Mouse (Mus musculus) C2C12 (cell line): Measurements from ENCODE around the gene Tnfaip2. TPM values are rescaled to one million over a fixed set of nuclear protein-coding genes. Genes with fewer than 3 reads are reported as not detected.
A peak's percentile ranks its signal among the peaks of the same experiment; 100 is the strongest.

Source experiments
- H3K27me3 ChIP-seq: one replicate; pipeline ENCODE4 v1.6.1; 2011; ENCODE audit not compliant: control insufficient read depth, insufficient read depth, insufficient read length
- H3K36me3 ChIP-seq: one replicate; pipeline ENCODE4 v1.6.1; 2011; ENCODE audit not compliant: control insufficient read depth, insufficient read depth
- H3K4me3 ChIP-seq: one replicate; pipeline ENCODE4 v1.5.1; 2011; ENCODE audit warnings: mild to moderate bottlenecking, control low read depth; ENCODE audit not compliant: poor library complexity, insufficient read depth, severe bottlenecking
- H3K79me2 ChIP-seq: one replicate; pipeline ENCODE4 v1.6.1; 2011; ENCODE audit not compliant: control insufficient read depth, insufficient read depth
- H3K79me3 ChIP-seq: one replicate; pipeline ENCODE4 v1.6.1; 2011; ENCODE audit warnings: low read depth, control low read depth
- H3ac ChIP-seq: one replicate; pipeline ENCODE3; 2011; ENCODE audit warnings: low read depth; ENCODE audit not compliant: control insufficient read depth, insufficient read length
- CEBPB ChIP-seq: IDR thresholded peaks from one replicate; pipeline ENCODE4 v1.6.1; 2011; ENCODE audit warnings: low read depth, mild to moderate bottlenecking, control low read depth, moderate library complexity
- CTCF ChIP-seq: IDR thresholded peaks from one replicate; pipeline ENCODE4 v1.5.1; 2011; ENCODE audit not compliant: control insufficient read depth, insufficient read depth, insufficient read length
- FOSL1 ChIP-seq: IDR thresholded peaks from one replicate; pipeline ENCODE4 v1.8.0; 2011; ENCODE audit warnings: mild to moderate bottlenecking, low read length; ENCODE audit not compliant: poor library complexity, insufficient read depth, severe bottlenecking
- MAX ChIP-seq: IDR thresholded peaks from one replicate; pipeline ENCODE4 v1.6.1; 2011; ENCODE audit warnings: mild to moderate bottlenecking, control low read depth
- MYOD1 ChIP-seq: IDR thresholded peaks from one replicate; pipeline ENCODE4 v1.6.1; 2011; ENCODE audit warnings: low read depth; ENCODE audit not compliant: control insufficient read depth, insufficient read length
- MYOG ChIP-seq: IDR thresholded peaks from one replicate; pipeline ENCODE4 v1.6.1; 2011; ENCODE audit not compliant: control insufficient read depth, insufficient read length; ENCODE audit errors: extremely low read depth
- USF1 ChIP-seq: IDR thresholded peaks from one replicate; pipeline ENCODE4 v1.6.1; 2011; ENCODE audit warnings: low read depth, mild to moderate bottlenecking, control low read depth, moderate library complexity
- long read RNA-seq, 2 experiments: library from polyadenylated mRNA; unstranded; transcript quantifications; one replicate each; pipeline ENCODE4 v2.0.0; 2019 to 2020
- polyA plus RNA-seq: library from polyadenylated mRNA; unstranded; fragments of >200 nt; fragmentation: generic; extraction: Trizol; gene quantifications from one replicate; pipeline ENCODE4 v1.2.1, GENCODE M21; 2012; ENCODE audit warnings: missing spikeins

Gene Tnfaip2
- 119 TPM for polyA plus RNA-seq
- long read RNA-seq, experiment 1, transcript Tnfaip2-201 (12 exons, 3,762 nt), result major isoform, 5 of 30 reads
- long read RNA-seq, experiment 1, partial matches to known transcripts, result 9 of 30 reads
- long read RNA-seq, experiment 1, other reads (novel, unspliced or antisense), result 15 of 30 reads
- long read RNA-seq, experiment 2, transcript Tnfaip2-201 (12 exons, 3,762 nt), result major isoform, 17 of 101 reads
- long read RNA-seq, experiment 2, transcript Tnfaip2-203 (4 exons, 771 nt), result minor isoform, 5 of 101 reads
- long read RNA-seq, experiment 2, partial matches to known transcripts, result 63 of 101 reads
- long read RNA-seq, experiment 2, other reads (novel, unspliced or antisense), result 12 of 101 reads

DNA sequence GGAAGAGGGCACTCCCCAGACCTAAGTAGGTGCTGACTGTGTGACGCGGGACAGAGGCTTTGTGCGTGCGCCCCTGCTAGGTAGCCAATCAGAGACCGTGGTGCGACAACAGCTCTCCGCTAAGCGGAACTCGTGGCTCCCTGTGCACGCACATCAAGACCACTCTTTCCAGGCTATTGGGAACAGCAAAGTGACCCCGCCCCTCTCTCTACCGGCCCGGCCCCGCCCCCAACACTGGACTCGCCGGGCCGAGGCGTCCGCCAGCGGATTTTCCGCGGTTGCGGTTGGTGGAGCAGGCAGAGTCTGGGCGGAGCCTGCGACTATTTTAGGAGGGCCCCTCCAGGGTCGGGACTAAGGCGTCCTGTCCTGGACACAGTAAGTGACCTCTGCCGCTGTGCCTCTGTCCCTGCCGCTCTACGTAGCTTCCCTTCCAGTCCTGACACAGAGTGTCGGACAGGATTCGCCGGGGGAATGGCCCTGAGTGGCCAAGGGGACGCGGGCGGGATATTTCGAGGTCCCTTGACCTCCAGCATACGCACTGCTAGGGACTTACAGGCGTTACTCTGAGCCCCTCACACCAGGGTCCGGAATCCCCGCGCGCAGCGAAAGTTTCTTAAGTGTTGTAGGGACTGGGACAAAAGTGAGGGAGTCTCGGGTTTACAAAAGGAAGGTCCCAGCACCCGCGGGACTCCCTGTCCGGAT lies at the start of gene Tnfaip2:
Gene Tnfaip2 (plus strand): TSS at position 161 of the 702 bp plus-strand sequence.
- H3K27me3 ChIP-seq, result no peaks in the 10 kb centered on the region
- H3K79me2 ChIP-seq, result peaks cover 51% of the 10 kb centered on the region
- H3K79me3 ChIP-seq, result peaks cover 31% of the 10 kb centered on the region
- H3ac ChIP-seq, result peak within 1 kb of the TSS; percentile 74
- H3K4me3 ChIP-seq, result peak within 1 kb of the TSS; percentile 55
- TF ChIP-seq FOSL1, result no peak
- TF ChIP-seq CEBPB, result no peak
- TF ChIP-seq MYOD1, result no peak
- no peak for TF ChIP-seq CTCF
- peak; percentile 25 for TF ChIP-seq MAX
- no peak for TF ChIP-seq MYOG
- H3K36me3 ChIP-seq, result peaks cover 21% of the 10 kb centered on the region

DNA sequence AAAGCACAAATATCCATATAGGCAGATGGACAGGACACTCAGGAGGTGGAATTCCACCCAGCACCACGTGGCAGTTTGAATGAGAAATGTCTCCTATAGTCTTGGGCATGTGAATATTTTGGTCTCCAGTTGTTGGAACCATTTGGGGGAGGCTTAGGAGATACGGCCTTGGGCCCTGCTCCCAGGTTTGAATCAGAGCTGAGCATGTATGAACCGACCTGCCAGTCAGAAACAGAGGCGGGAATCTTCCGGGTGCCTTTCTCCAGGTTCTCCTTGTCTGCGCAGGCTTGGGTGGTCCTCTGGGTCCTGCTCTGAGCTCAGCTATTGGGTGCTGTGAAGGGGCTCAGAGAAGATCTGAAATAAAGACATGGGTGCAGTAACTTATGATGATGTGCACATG lies 48.3 kb upstream of the Tnfaip2 start:
- Histone ChIP-seq H3K79me3 (no peaks in the 10 kb centered on the region), H3K36me3 (no peaks in the 10 kb centered on the region), H3K27me3 (peaks cover 3% of the 10 kb centered on the region), H3ac (no peak overlapping the region), H3K79me2 (no peaks in the 10 kb centered on the region), H3K4me3 (no peak overlapping the region)
- TF ChIP-seq MYOD1 (no peak), MYOG (no peak), FOSL1 (no peak), MAX (no peak), USF1 (no peak), CTCF (no peak), CEBPB (no peak)

DNA sequence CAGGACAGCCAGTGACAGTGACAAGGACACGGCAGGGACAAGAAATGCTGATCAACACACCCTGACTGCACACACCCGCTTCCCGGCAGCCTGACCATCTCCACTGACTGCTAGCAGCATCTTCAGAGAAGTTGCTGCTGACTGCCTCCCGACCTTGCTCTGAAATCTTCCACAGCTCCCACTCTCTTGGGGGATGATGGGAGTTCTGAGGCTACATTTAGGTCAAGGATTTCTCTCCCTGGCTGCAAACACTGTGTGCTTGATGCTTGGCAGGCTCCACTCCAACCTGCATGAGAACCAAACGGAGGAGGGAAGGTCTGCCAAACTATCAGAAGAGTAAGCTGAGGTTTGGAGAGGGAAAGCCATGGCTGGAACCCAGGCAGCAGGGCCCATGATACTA lies 45.3 kb upstream of the Tnfaip2 start:
- Histone ChIP-seq H3K79me3 (no peaks in the 10 kb centered on the region), H3K79me2 (no peaks in the 10 kb centered on the region), H3K27me3 (peaks cover 3% of the 10 kb centered on the region), H3K4me3 (no peak overlapping the region), H3ac (no peak overlapping the region), H3K36me3 (no peaks in the 10 kb centered on the region)
- TF ChIP-seq MYOG (no peak), CTCF (no peak), MYOD1 (no peak), USF1 (no peak), MAX (no peak), CEBPB (no peak)

DNA sequence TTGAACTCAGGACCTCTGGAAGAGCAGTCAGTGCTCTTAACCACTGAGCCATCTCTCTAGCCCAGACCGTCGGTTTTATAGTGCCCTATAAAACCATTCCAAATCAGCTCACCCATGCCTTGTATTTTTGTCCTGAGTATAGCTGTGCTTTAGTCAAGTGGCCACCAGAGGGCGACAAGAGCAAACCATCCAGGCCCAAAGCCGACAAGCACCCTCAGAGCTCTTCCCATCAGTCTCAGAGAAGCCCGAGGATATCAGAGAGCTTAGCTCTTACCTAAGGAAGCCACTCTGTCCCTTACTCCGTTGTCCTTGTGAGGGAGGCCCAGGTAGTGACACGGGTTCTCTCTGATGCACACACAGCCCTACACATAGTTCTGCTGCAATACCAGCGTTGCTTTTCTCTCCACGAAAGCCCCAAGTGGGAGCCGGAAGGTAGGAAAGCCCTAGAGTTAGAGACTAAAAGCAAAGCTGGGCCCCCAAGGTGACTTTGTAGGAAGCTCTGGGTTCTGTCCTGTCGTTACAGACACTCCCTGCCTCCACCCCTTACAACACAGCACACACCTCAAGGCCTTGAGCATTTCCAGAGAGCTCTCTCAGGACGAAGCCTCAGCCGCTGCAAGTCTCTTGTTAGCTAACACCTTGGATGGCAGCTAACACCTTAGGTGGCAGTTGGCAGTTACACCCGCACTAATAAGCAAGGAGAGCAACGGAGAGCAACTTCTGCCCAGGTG lies 40.6 kb upstream of the Tnfaip2 start:
- H3ac ChIP-seq, result no peak overlapping the region
- H3K4me3 ChIP-seq, result no peak overlapping the region
- H3K27me3 ChIP-seq, result peaks cover 3% of the 10 kb centered on the region
- no peaks in the 10 kb centered on the region for H3K79me3 ChIP-seq
- TF ChIP-seq CTCF (peak; percentile 80), USF1 (no peak), MYOG (no peak), FOSL1 (no peak), MAX (no peak), MYOD1 (no peak)
- no peaks in the 10 kb centered on the region for H3K79me2 ChIP-seq
- no peaks in the 10 kb centered on the region for H3K36me3 ChIP-seq

DNA sequence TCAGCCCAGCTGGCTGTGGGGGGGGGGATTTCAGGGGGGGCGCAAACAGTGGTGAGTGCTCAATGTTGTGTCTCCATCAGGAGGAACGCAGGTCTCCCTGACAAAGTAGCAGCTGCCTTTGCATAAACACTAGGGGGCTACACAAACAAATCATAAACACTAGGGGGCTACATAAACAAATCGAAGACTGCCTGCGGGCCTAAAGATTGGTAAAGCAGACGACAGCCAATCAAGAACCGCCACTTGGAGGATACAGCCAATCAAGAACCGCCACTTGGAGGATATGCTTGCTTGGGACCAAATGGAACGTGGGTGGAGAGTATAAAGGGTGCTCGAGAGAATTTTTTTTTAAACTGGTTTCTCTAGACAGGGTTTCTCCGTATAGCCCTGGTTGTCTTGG lies 37.4 kb upstream of the Tnfaip2 start:
- TF ChIP-seq CEBPB (no peak), FOSL1 (no peak), CTCF (no peak), MYOD1 (no peak), MYOG (no peak), USF1 (no peak), MAX (no peak)
- no peaks in the 10 kb centered on the region for H3K27me3 ChIP-seq
- H3K79me2 ChIP-seq, result no peaks in the 10 kb centered on the region
- no peak overlapping the region for H3K4me3 ChIP-seq
- no peaks in the 10 kb centered on the region for H3K36me3 ChIP-seq
- no peak overlapping the region for H3ac ChIP-seq
- H3K79me3 ChIP-seq, result no peaks in the 10 kb centered on the region
